Mouse (Mus musculus): ENCODE measurements around the gene Ndufs8. TPM values are rescaled to one million over a fixed set of nuclear protein-coding genes. Genes with fewer than 3 reads are reported as not detected.

The Ndufs8 gene
- polyA plus RNA-seq, 1 experiment from 2014 or later, result 507 TPM

GRCm38 (mm10) chr19:3894294-3894693, 18.3 kb downstream of the Ndufs8 start:
- no peak overlapping the region for H3K9ac ChIP-seq (ENCODE audit: low read length)
- H3K27me3 ChIP-seq (ENCODE audit: control insufficient read depth, insufficient read depth, low read length), result no peaks in the 10 kb centered on the region
- H3K36me3 ChIP-seq (ENCODE audit: control insufficient read depth, insufficient read depth, low read length), result peaks cover 96% of the 10 kb centered on the region
- no peak for ATAC-seq (ENCODE audit: insufficient number of reproducible peaks, insufficient read depth, low FRiP score, low read depth)
- H3K4me2 ChIP-seq (ENCODE audit: low read length), result no peak overlapping the region
- no peak overlapping the region for H3K4me3 ChIP-seq (ENCODE audit: control insufficient read depth in 1 of 2, insufficient read depth in 1 of 2, low read depth in 1 of 2, low read length in 2 of 2)
- H3K4me1 ChIP-seq (ENCODE audit: control insufficient read depth in 2 of 2, insufficient read depth in 2 of 2, low read length in 2 of 2), result peaks cover 14 to 24% of the 10 kb centered on the region in 2 experiments
- peak overlapping the region in 1 of 2 experiments; percentile 55; a peak in 1 of 4 replicates for H3K27ac ChIP-seq (replicated peaks in 1 of 2; ENCODE audit: control insufficient read depth in 1 of 2, insufficient read depth in 1 of 2, low read depth in 2 of 2, low read length in 2 of 2)
- no peaks in the 10 kb centered on the region for H3K9me3 ChIP-seq (ENCODE audit: control insufficient read depth, low read length)
- 90% methylated on average over 2 of the region's 2 CpGs for WGBS

GRCm38 (mm10) chr19:3893545-3894116, 18.9 kb downstream of the Ndufs8 start:
- Histone ChIP-seq H3K4me1 (ENCODE audit: control insufficient read depth in 2 of 2, insufficient read depth in 2 of 2, low read length in 2 of 2) (peaks cover 14 to 24% of the 10 kb centered on the region in 2 experiments), H3K4me3 (ENCODE audit: control insufficient read depth in 1 of 2, insufficient read depth in 1 of 2, low read depth in 1 of 2, low read length in 2 of 2) (no peak overlapping the region), H3K36me3 (ENCODE audit: control insufficient read depth, insufficient read depth, low read length) (peaks cover 97% of the 10 kb centered on the region), H3K9ac (ENCODE audit: low read length) (no peak overlapping the region), H3K4me2 (ENCODE audit: low read length) (no peak overlapping the region), H3K9me3 (ENCODE audit: control insufficient read depth, low read length) (no peaks in the 10 kb centered on the region), H3K27ac (replicated peaks in 1 of 2; ENCODE audit: control insufficient read depth in 1 of 2, insufficient read depth in 1 of 2, low read depth in 2 of 2, low read length in 2 of 2) (peak overlapping the region; percentile 37 to 55), H3K27me3 (ENCODE audit: control insufficient read depth, insufficient read depth, low read length) (no peaks in the 10 kb centered on the region)
- peak; percentile 62 for ATAC-seq (ENCODE audit: insufficient number of reproducible peaks, insufficient read depth, low FRiP score, low read depth)
- 56% methylated on average over 4 of the region's 4 CpGs for WGBS

GRCm38 (mm10) chr19:3890181-3890580, 22.4 kb downstream of the Ndufs8 start:
- H3K27me3 ChIP-seq (ENCODE audit: control insufficient read depth, insufficient read depth, low read length), result no peaks in the 10 kb centered on the region
- no peak overlapping the region for H3K4me3 ChIP-seq (ENCODE audit: control insufficient read depth in 1 of 2, insufficient read depth in 1 of 2, low read depth in 1 of 2, low read length in 2 of 2)
- no peaks in the 10 kb centered on the region for H3K9me3 ChIP-seq (ENCODE audit: control insufficient read depth, low read length)
- H3K4me2 ChIP-seq (ENCODE audit: low read length), result no peak overlapping the region
- H3K36me3 ChIP-seq (ENCODE audit: control insufficient read depth, insufficient read depth, low read length), result peaks cover 94% of the 10 kb centered on the region
- ATAC-seq (ENCODE audit: insufficient number of reproducible peaks, insufficient read depth, low FRiP score, low read depth), result no peak
- 88% methylated on average over 8 of the region's 8 CpGs for WGBS
- peaks cover 11 to 18% of the 10 kb centered on the region in 2 experiments for H3K4me1 ChIP-seq (ENCODE audit: control insufficient read depth in 2 of 2, insufficient read depth in 2 of 2, low read length in 2 of 2)
- no peak overlapping the region for H3K9ac ChIP-seq (ENCODE audit: low read length)
- H3K27ac ChIP-seq (replicated peaks in 1 of 2; ENCODE audit: control insufficient read depth in 1 of 2, insufficient read depth in 1 of 2, low read depth in 2 of 2, low read length in 2 of 2), result no peak overlapping the region

- WGBS, result 94% methylated on average over 5 of the region's 5 CpGs
- H3K36me3 ChIP-seq (ENCODE audit: control insufficient read depth, insufficient read depth, low read length), result peaks cover 85% of the 10 kb centered on the region
- H3K9ac ChIP-seq (ENCODE audit: low read length), result no peak overlapping the region
- H3K27ac ChIP-seq (replicated peaks in 1 of 2; ENCODE audit: control insufficient read depth in 1 of 2, insufficient read depth in 1 of 2, low read depth in 2 of 2, low read length in 2 of 2), result no peak overlapping the region
- ATAC-seq (ENCODE audit: insufficient number of reproducible peaks, insufficient read depth, low FRiP score, low read depth), result no peak
- no peaks in the 10 kb centered on the region for H3K9me3 ChIP-seq (ENCODE audit: control insufficient read depth, low read length)
- peaks cover 15 to 19% of the 10 kb centered on the region in 2 experiments for H3K4me1 ChIP-seq (ENCODE audit: control insufficient read depth in 2 of 2, insufficient read depth in 2 of 2, low read length in 2 of 2)
- no peaks in the 10 kb centered on the region for H3K27me3 ChIP-seq (ENCODE audit: control insufficient read depth, insufficient read depth, low read length)
- H3K4me3 ChIP-seq (ENCODE audit: control insufficient read depth in 1 of 2, insufficient read depth in 1 of 2, low read depth in 1 of 2, low read length in 2 of 2), result no peak overlapping the region
- H3K4me2 ChIP-seq (ENCODE audit: low read length), result no peak overlapping the region
These were observed 23.5 kb downstream of the Ndufs8 start for GRCm38 (mm10) chr19:3889096-3889495.

- no peaks in the 10 kb centered on the region for H3K9me3 ChIP-seq (ENCODE audit: control insufficient read depth, low read length)
- H3K9ac ChIP-seq (ENCODE audit: low read length), result no peak overlapping the region
- no peaks in the 10 kb centered on the region for H3K27me3 ChIP-seq (ENCODE audit: control insufficient read depth, insufficient read depth, low read length)
- no peak for ATAC-seq (ENCODE audit: insufficient number of reproducible peaks, insufficient read depth, low FRiP score, low read depth)
- no peak overlapping the region for H3K4me3 ChIP-seq (ENCODE audit: control insufficient read depth in 1 of 2, insufficient read depth in 1 of 2, low read depth in 1 of 2, low read length in 2 of 2)
- H3K4me2 ChIP-seq (ENCODE audit: low read length), result no peak overlapping the region
- WGBS, result 26% methylated on average over 6 of the region's 6 CpGs
- H3K4me1 ChIP-seq (ENCODE audit: control insufficient read depth in 2 of 2, insufficient read depth in 2 of 2, low read length in 2 of 2), result peaks cover 7 to 12% of the 10 kb centered on the region in 2 experiments
- peaks cover 39% of the 10 kb centered on the region for H3K36me3 ChIP-seq (ENCODE audit: control insufficient read depth, insufficient read depth, low read length)
- H3K27ac ChIP-seq (replicated peaks in 1 of 2; ENCODE audit: control insufficient read depth in 1 of 2, insufficient read depth in 1 of 2, low read depth in 2 of 2, low read length in 2 of 2), result peak overlapping the region; percentile 23 to 37; a peak in 2 of 4 replicates
These were observed 28.1 kb downstream of the Ndufs8 start for GRCm38 (mm10) chr19:3884325-3884990.

GRCm38 (mm10) chr19:3882214-3882613, 30.4 kb downstream of the Ndufs8 start:
- no peak overlapping the region for H3K4me3 ChIP-seq (ENCODE audit: control insufficient read depth in 1 of 2, insufficient read depth in 1 of 2, low read depth in 1 of 2, low read length in 2 of 2)
- H3K9me3 ChIP-seq (ENCODE audit: control insufficient read depth, low read length), result no peaks in the 10 kb centered on the region
- peaks cover 23% of the 10 kb centered on the region for H3K36me3 ChIP-seq (ENCODE audit: control insufficient read depth, insufficient read depth, low read length)
- no peak overlapping the region for H3K9ac ChIP-seq (ENCODE audit: low read length)
- H3K4me1 ChIP-seq (ENCODE audit: control insufficient read depth in 2 of 2, insufficient read depth in 2 of 2, low read length in 2 of 2), result peaks cover 7 to 12% of the 10 kb centered on the region in 2 experiments
- H3K4me2 ChIP-seq (ENCODE audit: low read length), result no peak overlapping the region
- no peaks in the 10 kb centered on the region for H3K27me3 ChIP-seq (ENCODE audit: control insufficient read depth, insufficient read depth, low read length)
- H3K27ac ChIP-seq (replicated peaks in 1 of 2; ENCODE audit: control insufficient read depth in 1 of 2, insufficient read depth in 1 of 2, low read depth in 2 of 2, low read length in 2 of 2), result no peak overlapping the region
- ATAC-seq (ENCODE audit: insufficient number of reproducible peaks, insufficient read depth, low FRiP score, low read depth), result no peak
- WGBS, result 86% methylated on average over 4 of the region's 4 CpGs

GRCm38 (mm10) chr19:3880054-3880848, 32.3 kb downstream of the Ndufs8 start:
- Histone ChIP-seq H3K27me3 (ENCODE audit: control insufficient read depth, insufficient read depth, low read length) (no peaks in the 10 kb centered on the region), H3K9ac (ENCODE audit: low read length) (no peak overlapping the region), H3K4me2 (ENCODE audit: low read length) (no peak overlapping the region), H3K4me1 (ENCODE audit: control insufficient read depth in 2 of 2, insufficient read depth in 2 of 2, low read length in 2 of 2) (peaks cover 7 to 12% of the 10 kb centered on the region in 2 experiments), H3K36me3 (ENCODE audit: control insufficient read depth, insufficient read depth, low read length) (peaks cover 9% of the 10 kb centered on the region; the same call in 1 of the 2 replicates), H3K4me3 (ENCODE audit: control insufficient read depth in 1 of 2, insufficient read depth in 1 of 2, low read depth in 1 of 2, low read length in 2 of 2) (no peak overlapping the region), H3K27ac (replicated peaks in 1 of 2; ENCODE audit: control insufficient read depth in 1 of 2, insufficient read depth in 1 of 2, low read depth in 2 of 2, low read length in 2 of 2) (no peak overlapping the region), H3K9me3 (ENCODE audit: control insufficient read depth, low read length) (no peaks in the 10 kb centered on the region)
- 95% methylated on average over 6 of the region's 6 CpGs for WGBS
- ATAC-seq (ENCODE audit: insufficient number of reproducible peaks, insufficient read depth, low FRiP score, low read depth), result no peak

All from heart, embryonic 14.5 days (tissue).